Mouse (Mus musculus) liver, adult 2 months (tissue): ENCODE results near the gene Bcar1. TPM values are rescaled to one million over a fixed set of nuclear protein-coding genes. Genes with fewer than 3 reads are reported as not detected.

Experiments used
- DNase-seq: peaks from one replicate; pipeline ENCODE4 v3.0.0-alpha.2; 2011; ENCODE audit warnings: low read depth, low spot score; ENCODE audit errors: extremely low read depth
- H3K27ac ChIP-seq: fragments of 200-500 bp; replicated peaks from 2 replicates; pipeline ENCODE4 v1.5.1; 2012; ENCODE audit warnings: low read depth, mild to moderate bottlenecking, control low read depth, inconsistent platforms, low read length; ENCODE audit not compliant: insufficient read depth
- H3K27me3 ChIP-seq: fragments of 200-500 bp; 2 replicates; pipeline ENCODE4 v1.6.1; 2012; ENCODE audit warnings: mild to moderate bottlenecking, moderate library complexity, low read length, inconsistent platforms; ENCODE audit not compliant: control insufficient read depth, insufficient read depth
- H3K36me3 ChIP-seq: fragments of 200-500 bp; 2 replicates; pipeline ENCODE4 v1.6.1; 2012; ENCODE audit warnings: low read length, inconsistent platforms; ENCODE audit not compliant: control insufficient read depth, insufficient read depth
- H3K4me1 ChIP-seq: fragments of 200-500 bp; 2 replicates; pipeline ENCODE4 v1.6.1; 2011; ENCODE audit warnings: low read length; ENCODE audit not compliant: control insufficient read depth, insufficient read depth
- H3K4me3 ChIP-seq: fragments of 200-500 bp; 2 replicates; pipeline ENCODE4 v1.5.1; 2011; ENCODE audit warnings: low read depth, mild to moderate bottlenecking, control low read depth, low read length, moderate library complexity; ENCODE audit not compliant: insufficient read depth
- H3K79me2 ChIP-seq: fragments of 200-500 bp; 2 replicates; pipeline ENCODE4 v1.6.1; 2012; ENCODE audit warnings: inconsistent platforms, mild to moderate bottlenecking, low read length, moderate library complexity; ENCODE audit not compliant: control insufficient read depth, insufficient read depth
- H3K9ac ChIP-seq: fragments of 200-500 bp; 2 replicates; pipeline ENCODE4 v1.6.1; 2012; ENCODE audit warnings: low read depth, mild to moderate bottlenecking, control low read depth, inconsistent platforms, low read length
- CTCF ChIP-seq: fragments of 200-500 bp; IDR thresholded peaks from 2 replicates; pipeline ENCODE4 v1.5.1; 2011; ENCODE audit warnings: low read depth, low read length, control low read depth
- POLR2A ChIP-seq: fragments of 200-500 bp; IDR thresholded peaks from 2 replicates; pipeline ENCODE4 v1.6.1; 2011; ENCODE audit warnings: low read length, control low read depth; ENCODE audit not compliant: insufficient read depth; ENCODE audit errors: extremely low read depth
- WGBS: fragments of 180-500 bp; shearing (Covaris S2); methylation state at CpG from one replicate; pipeline ENCODE4 v1.1.7; 2018; 5-methylcytosine and 5-hydroxymethylcytosine counted together
- polyA plus RNA-seq: library from polyadenylated mRNA; depleted of rRNA; stranded (reverse); fragments of >200 nt; gene quantifications from 2 replicates; pipeline ENCODE4 v1.2.3, GENCODE M21; 2012
- total RNA-seq: library from RNA; depleted of rRNA; stranded (reverse); fragments of >200 nt; gene quantifications from 2 replicates; pipeline ENCODE4 v1.2.3, GENCODE M21; 2014

Gene Bcar1
- total and polyA plus RNA-seq, 2 experiments: 11.3 to 53.2 TPM

- no peak for DNase-seq
Measured at GRCm38 (mm10) chr8:111754088-111754487, 10.5 kb upstream of the Bcar1 start.

GRCm38 (mm10) chr8:111748766-111749165 lies 5.2 kb upstream of the Bcar1 start:
- H3K27me3 ChIP-seq: no peaks in the 10 kb centered on the region
- no peak overlapping the region for H3K4me3 ChIP-seq
- no peaks in the 10 kb centered on the region for H3K36me3 ChIP-seq
- DNase-seq: no peak
- 75% methylated on average over 6 of the region's 6 CpGs for WGBS
- TF ChIP-seq POLR2A (no peak), CTCF (no peak)
- H3K79me2 ChIP-seq: no peaks in the 10 kb centered on the region
- no peak overlapping the region for H3K27ac ChIP-seq
- H3K9ac ChIP-seq: no peak overlapping the region
- H3K4me1 ChIP-seq: peaks cover 11% of the 10 kb centered on the region

More at GRCm38 (mm10) chr8:111754088-111754487, 10.5 kb upstream of the Bcar1 start:
- TF ChIP-seq POLR2A: no peak
- TF ChIP-seq CTCF: no peak
- Histone ChIP-seq H3K36me3 (no peaks in the 10 kb centered on the region), H3K9ac (no peak overlapping the region), H3K4me3 (no peak overlapping the region), H3K79me2 (no peaks in the 10 kb centered on the region), H3K4me1 (peaks cover 2% of the 10 kb centered on the region; the same call in 1 of the 2 replicates), H3K27me3 (no peaks in the 10 kb centered on the region), H3K27ac (peak overlapping the region; percentile 24; the same call in 1 of the 2 replicates)
- WGBS: 54% methylated on average over 2 of the region's 2 CpGs

- Histone ChIP-seq H3K4me3 (no peak overlapping the region), H3K36me3 (no peaks in the 10 kb centered on the region), H3K4me1 (peaks cover 11% of the 10 kb centered on the region), H3K79me2 (peaks cover 4% of the 10 kb centered on the region; the same call in 1 of the 2 replicates), H3K27ac (no peak overlapping the region), H3K9ac (no peak overlapping the region), H3K27me3 (no peaks in the 10 kb centered on the region)
- TF ChIP-seq CTCF: no peak
- no peak for TF ChIP-seq POLR2A
- WGBS: 89% methylated on average over 8 of the region's 8 CpGs
- no peak for DNase-seq
Measured at GRCm38 (mm10) chr8:111747866-111748649, 4.4 kb upstream of the Bcar1 start.

GRCm38 (mm10) chr8:111746582-111747465 lies 3.2 kb upstream of the Bcar1 start:
- peaks cover 4% of the 10 kb centered on the region; the same call in 1 of the 2 replicates for H3K79me2 ChIP-seq
- no peak overlapping the region for H3K9ac ChIP-seq
- H3K27me3 ChIP-seq: no peaks in the 10 kb centered on the region
- no peaks in the 10 kb centered on the region for H3K36me3 ChIP-seq
- TF ChIP-seq POLR2A (no peak), CTCF (no peak)
- peaks cover 13% of the 10 kb centered on the region for H3K4me1 ChIP-seq
- DNase-seq: no peak
- H3K4me3 ChIP-seq: no peak overlapping the region
- no peak overlapping the region for H3K27ac ChIP-seq
- WGBS: 15% methylated on average over 13 of the region's 13 CpGs

- no peaks in the 10 kb centered on the region for H3K27me3 ChIP-seq
- peak overlapping the region; percentile 20 for H3K4me3 ChIP-seq
- H3K27ac ChIP-seq: peak overlapping the region; percentile 64
- 7% methylated on average over 23 of the region's 23 CpGs for WGBS
- peaks cover 4% of the 10 kb centered on the region; the same call in 1 of the 2 replicates for H3K79me2 ChIP-seq
- DNase-seq: peak; percentile 78
- no peaks in the 10 kb centered on the region for H3K36me3 ChIP-seq
- H3K9ac ChIP-seq: peak overlapping the region; percentile 73
- H3K4me1 ChIP-seq: peaks cover 23% of the 10 kb centered on the region
- TF ChIP-seq CTCF (no peak), POLR2A (no peak)
Measured at GRCm38 (mm10) chr8:111745591-111746418, 2.2 kb upstream of the Bcar1 start.
